Mouse (Mus musculus): ENCODE data around the gene Atp9a.

GRCm38 (mm10) chr2:168660344-168660743 lies 81.9 kb downstream of the Atp9a start:
- no peak for TF ChIP-seq POLR2A (IDR thresholded peaks at IDR 0.05; ENCODE audit: low read depth, low read length)
- TF ChIP-seq CTCF (conservative IDR thresholded peaks at IDR 0.05; ENCODE audit: insufficient read depth, insufficient read length, low read depth, low read length): peak; percentile 35; the same call in 1 of the 2 replicates
